Mouse (Mus musculus) midbrain, postnatal 0 days (tissue): Measurements from ENCODE around the gene Mcub. TPM values are rescaled to one million over a fixed set of nuclear protein-coding genes. Genes with fewer than 3 reads are reported as not detected.

Experiments
- ATAC-seq: fragments of 200-750 bp; cut with Nextera tagmentation; 2 replicates; pipeline ENCODE4 v1.8.0; 2017; ENCODE audit warnings: moderate number of reproducible peaks, mild to moderate bottlenecking, moderate TSS enrichment, moderate library complexity; ENCODE audit not compliant: low FRiP score
- DNase-seq: peaks from one replicate; pipeline ENCODE4 v3.0.0-alpha.2; 2015; ENCODE audit warnings: low spot score
- H3K27ac ChIP-seq: fragments of 300-500 bp; sonication (generic); 2 replicates; pipeline ENCODE4 v1.5.1; 2014; ENCODE audit warnings: low read depth, mild to moderate bottlenecking, low read length, mixed read lengths
- H3K27me3 ChIP-seq: fragments of 300-500 bp; sonication (generic); 2 replicates; pipeline ENCODE4 v1.6.1; 2014; ENCODE audit warnings: low read length, control low read depth, mixed read lengths; ENCODE audit not compliant: insufficient read depth
- H3K36me3 ChIP-seq: fragments of 300-500 bp; sonication (generic); 2 replicates; pipeline ENCODE4 v1.6.1; 2014; ENCODE audit warnings: low read length, control low read depth, mixed read lengths; ENCODE audit not compliant: insufficient read depth
- H3K4me1 ChIP-seq: fragments of 300-500 bp; sonication (generic); 2 replicates; pipeline ENCODE4 v1.6.1; 2014; ENCODE audit warnings: mild to moderate bottlenecking, control low read depth, antibody characterized with exemption, low read length, mixed read lengths; ENCODE audit not compliant: insufficient read depth
- H3K4me2 ChIP-seq: fragments of 300-500 bp; sonication (generic); 2 replicates; pipeline ENCODE4 v1.6.1; 2014; ENCODE audit warnings: low read depth, mild to moderate bottlenecking, low read length, mixed read lengths; ENCODE audit not compliant: poor library complexity, severe bottlenecking
- H3K4me3 ChIP-seq: fragments of 300-500 bp; sonication (generic); 2 replicates; pipeline ENCODE4 v1.5.1; 2014; ENCODE audit warnings: low read depth, mild to moderate bottlenecking, low read length, moderate library complexity
- H3K9ac ChIP-seq: fragments of 300-500 bp; sonication (generic); replicated peaks from 2 replicates; pipeline ENCODE4 v1.6.1; 2014; ENCODE audit warnings: mild to moderate bottlenecking, low read length, moderate library complexity, mixed read lengths; ENCODE audit not compliant: poor library complexity, severe bottlenecking
- H3K9me3 ChIP-seq: fragments of 300-500 bp; sonication (generic); 2 replicates; pipeline ENCODE4 v1.6.1; 2016; ENCODE audit warnings: low read length, control low read depth
- CTCF ChIP-seq: IDR thresholded peaks from 2 replicates; pipeline ENCODE4 v1.5.1; 2016; ENCODE audit warnings: antibody characterized with exemption, mild to moderate bottlenecking
- WGBS: fragments of 180-500 bp; shearing (Covaris S2); extraction: QIAGEN DNeasy Blood & Tissue Kit; methylation state at CpG from one replicate; pipeline ENCODE4 v1.1.7; 2014; 5-methylcytosine and 5-hydroxymethylcytosine counted together
- polyA plus RNA-seq: library from polyadenylated mRNA; unstranded; fragments of >200 nt; fragmentation: Nextera tagmentation; extraction: Ambion mirVana; gene quantifications from 2 replicates; pipeline ENCODE4 v1.2.1, GENCODE M21; 2015
- total RNA-seq: library from RNA; depleted of rRNA; stranded (reverse); fragments of >200 nt; gene quantifications from 2 replicates; pipeline ENCODE4 v1.2.3, GENCODE M21; 2014

Mcub gene
- total and polyA plus RNA-seq, 2 experiments from 2014 or later: 6.0 to 6.4 TPM

DNA sequence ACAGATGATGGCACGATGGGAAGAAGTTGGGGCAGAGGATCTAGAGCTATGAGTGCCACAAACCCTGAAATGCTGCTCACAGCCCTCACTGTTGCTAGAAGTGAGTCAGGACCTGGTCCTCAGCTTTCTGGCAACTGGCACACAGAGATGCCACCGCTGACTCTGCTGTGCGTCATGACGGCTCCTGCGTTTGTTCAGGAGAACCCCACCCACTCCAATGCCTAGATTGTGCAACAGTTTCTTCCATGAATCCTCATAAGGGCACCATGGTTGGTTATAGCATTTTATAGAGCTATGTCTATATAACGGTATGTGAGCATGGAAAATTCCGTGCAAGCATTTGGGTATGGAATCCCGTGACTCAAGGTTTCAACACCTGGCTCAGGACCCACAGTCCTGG lies 5.3 kb downstream of the Mcub start:
- no peaks in the 10 kb centered on the region for H3K4me1 ChIP-seq
- H3K4me2 ChIP-seq: no peak overlapping the region
- DNase-seq (no peak), ATAC-seq (no peak)
- H3K9ac ChIP-seq: no peak overlapping the region
- 95% methylated on average over 8 of the region's 8 CpGs for WGBS
- H3K4me3 ChIP-seq: no peak overlapping the region
- no peak for TF ChIP-seq CTCF
- H3K27me3 ChIP-seq: peaks cover 8% of the 10 kb centered on the region
- no peaks in the 10 kb centered on the region for H3K36me3 ChIP-seq
- H3K9me3 ChIP-seq: no peaks in the 10 kb centered on the region
- no peak overlapping the region for H3K27ac ChIP-seq

- ATAC-seq: no peak
- no peak for TF ChIP-seq CTCF
- no peak overlapping the region for H3K27ac ChIP-seq
Observed at GRCm38 (mm10) chr3:129962533-129962932, 7.5 kb downstream of the Mcub start.

GRCm38 (mm10) chr3:129953296-129953695 lies 16.7 kb downstream of the Mcub start:
- ATAC-seq (no peak), DNase-seq (no peak)
- Histone ChIP-seq H3K4me1 (no peaks in the 10 kb centered on the region), H3K27ac (no peak overlapping the region), H3K4me3 (no peak overlapping the region), H3K4me2 (no peak overlapping the region), H3K27me3 (no peaks in the 10 kb centered on the region), H3K36me3 (no peaks in the 10 kb centered on the region), H3K9me3 (no peaks in the 10 kb centered on the region), H3K9ac (no peak overlapping the region)
- 88% methylated on average over 4 of the region's 4 CpGs for WGBS
- TF ChIP-seq CTCF: no peak

More at GRCm38 (mm10) chr3:129962533-129962932, 7.5 kb downstream of the Mcub start:
- no peaks in the 10 kb centered on the region for H3K36me3 ChIP-seq
- no peaks in the 10 kb centered on the region for H3K9me3 ChIP-seq
- no peak overlapping the region for H3K9ac ChIP-seq
- H3K4me2 ChIP-seq: no peak overlapping the region
- H3K4me1 ChIP-seq: no peaks in the 10 kb centered on the region
- no peaks in the 10 kb centered on the region for H3K27me3 ChIP-seq
- no peak overlapping the region for H3K4me3 ChIP-seq
- no peak for DNase-seq
- 74% methylated on average over 8 of the region's 8 CpGs for WGBS

- Histone ChIP-seq H3K4me3 (no peak overlapping the region), H3K9ac (no peak overlapping the region), H3K36me3 (no peaks in the 10 kb centered on the region), H3K4me2 (no peak overlapping the region), H3K27ac (no peak overlapping the region), H3K4me1 (no peaks in the 10 kb centered on the region), H3K9me3 (no peaks in the 10 kb centered on the region), H3K27me3 (no peaks in the 10 kb centered on the region)
- WGBS: 82% methylated on average over 5 of the region's 5 CpGs
- DNase-seq (no peak), ATAC-seq (no peak)
- TF ChIP-seq CTCF: no peak
Observed at GRCm38 (mm10) chr3:129949158-129949773, 20.7 kb downstream of the Mcub start.

DNA sequence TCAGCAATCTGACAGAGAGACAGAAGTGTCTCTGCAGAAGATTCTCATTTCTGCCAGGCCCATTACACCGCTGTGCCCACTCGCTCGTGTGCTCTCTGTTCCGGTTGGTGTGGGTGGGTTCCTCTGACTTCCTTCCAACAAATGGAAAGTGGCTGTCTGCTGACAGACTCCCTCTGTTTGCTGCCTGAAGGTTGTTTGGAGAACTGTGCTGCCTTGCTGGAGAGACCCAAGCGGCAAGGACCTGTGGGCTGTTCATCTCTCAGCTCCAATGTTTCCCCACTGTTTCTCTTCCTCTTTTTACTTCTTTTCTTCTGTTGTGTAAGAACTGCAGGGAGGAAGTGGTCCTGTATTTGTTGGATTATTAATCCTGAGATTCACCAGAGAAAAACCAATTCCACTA lies 21.6 kb downstream of the Mcub start:
- Histone ChIP-seq H3K36me3 (no peaks in the 10 kb centered on the region), H3K27ac (no peak overlapping the region), H3K4me3 (no peak overlapping the region), H3K27me3 (no peaks in the 10 kb centered on the region), H3K9ac (no peak overlapping the region), H3K4me2 (no peak overlapping the region), H3K9me3 (no peaks in the 10 kb centered on the region), H3K4me1 (no peaks in the 10 kb centered on the region)
- DNase-seq (no peak), ATAC-seq (no peak)
- 87% methylated on average over 5 of the region's 5 CpGs for WGBS
- TF ChIP-seq CTCF: no peak

DNA sequence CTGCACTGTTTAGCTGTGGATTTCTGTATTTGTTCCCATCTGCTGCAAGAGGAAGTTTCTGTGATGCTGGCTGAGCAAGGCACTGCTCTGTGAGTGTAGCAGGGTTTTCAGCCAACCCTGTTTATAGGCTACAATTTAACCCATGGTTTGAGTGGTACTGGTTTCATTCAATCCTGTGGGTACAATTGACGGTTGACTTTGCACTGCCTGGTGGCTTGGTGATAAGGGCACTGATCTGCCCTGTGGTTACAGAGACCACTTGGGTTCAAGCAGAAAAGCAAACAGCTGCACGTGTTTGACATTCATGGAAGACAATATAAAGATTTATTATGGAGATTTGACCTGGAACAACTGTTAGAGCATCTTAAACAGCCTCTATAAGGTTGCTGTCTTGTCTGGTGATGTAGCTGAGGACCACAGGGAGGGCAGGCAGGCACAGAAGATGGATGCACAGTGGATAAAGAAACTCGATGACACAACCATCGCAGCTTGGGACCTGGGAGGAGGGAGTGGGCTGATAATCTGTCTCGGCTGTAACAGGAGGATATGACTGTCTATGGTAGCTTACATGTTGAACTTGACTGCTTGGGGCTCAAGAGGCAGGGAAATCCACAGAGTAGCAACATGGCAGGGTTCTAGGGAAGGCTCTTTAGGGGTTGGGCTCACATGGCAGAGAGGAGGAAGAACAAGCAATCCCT lies 23.6 kb downstream of the Mcub start:
- ATAC-seq: no peak
- Histone ChIP-seq H3K36me3 (no peaks in the 10 kb centered on the region), H3K4me2 (no peak overlapping the region), H3K4me1 (no peaks in the 10 kb centered on the region), H3K9ac (no peak overlapping the region), H3K27me3 (no peaks in the 10 kb centered on the region), H3K27ac (no peak overlapping the region), H3K4me3 (no peak overlapping the region), H3K9me3 (no peaks in the 10 kb centered on the region)
- WGBS: 81% methylated on average over 5 of the region's 5 CpGs
- DNase-seq: no peak
- TF ChIP-seq CTCF: no peak
